Mouse (Mus musculus) erythroblast, embryonic 14.5 days (primary cell): Measurements from ENCODE around the gene Arhgef3.

Source experiments
- GATA1 ChIP-seq: IDR thresholded peaks from 2 replicates; pipeline ENCODE4 v1.6.1; 2012; ENCODE audit warnings: low read length, inconsistent platforms, mixed read lengths
- TAL1 ChIP-seq: IDR thresholded peaks from 3 replicates; pipeline ENCODE4 v1.6.1; 2012; ENCODE audit warnings: low read length, inconsistent platforms, mixed read lengths

DNA sequence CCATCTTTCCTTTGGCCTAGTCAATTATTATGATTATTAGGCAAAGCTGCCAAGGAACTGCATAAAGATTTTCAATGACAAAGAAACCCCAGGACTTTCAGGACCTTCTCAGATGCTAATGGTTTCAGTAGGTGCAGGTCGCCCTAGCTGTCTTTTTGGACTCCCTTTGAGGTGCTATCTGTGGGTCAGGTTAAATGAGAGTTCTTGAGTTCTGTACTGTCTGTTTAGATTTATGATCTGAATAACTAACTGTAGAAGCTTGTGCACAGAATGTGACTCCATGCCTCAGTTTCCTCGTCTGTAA lies 158.1 kb downstream of the Arhgef3 start:
- TF ChIP-seq GATA1 (no peak), TAL1 (no peak)
